Mouse (Mus musculus) midbrain, embryonic 11.5 days (tissue): ENCODE measurements around the gene Cenpm. TPM values are rescaled to one million over a fixed set of nuclear protein-coding genes. Genes with fewer than 3 reads are reported as not detected.
"Not testable (repeated sequence)": the region's sequence is repeated elsewhere in the genome, so short reads cannot be mapped to it uniquely, and the experiment has no call there.

ENCODE experiments used
- ATAC-seq: fragments of 200-750 bp; cut with Nextera tagmentation; 2 replicates; pipeline ENCODE4 v1.8.0; 2017; ENCODE audit warnings: moderate TSS enrichment, moderate library complexity; ENCODE audit not compliant: low FRiP score
- DNase-seq: peaks from one replicate; pipeline ENCODE4 v3.0.0; 2015; ENCODE audit warnings: low spot score; ENCODE audit errors: missing footprints
- H3K27ac ChIP-seq: fragments of 300-500 bp; sonication (generic); 2 replicates; pipeline ENCODE4 v1.5.1; 2014; ENCODE audit warnings: low read depth, low read length
- H3K27me3 ChIP-seq: fragments of 300-500 bp; sonication (generic); 2 replicates; pipeline ENCODE4 v1.6.1; 2014; ENCODE audit warnings: mild to moderate bottlenecking, low read length, moderate library complexity, mixed read lengths; ENCODE audit not compliant: control insufficient read depth, insufficient read depth
- H3K36me3 ChIP-seq: fragments of 300-500 bp; sonication (generic); 2 replicates; pipeline ENCODE4 v1.6.1; 2014; ENCODE audit warnings: mild to moderate bottlenecking, low read length, moderate library complexity, mixed read lengths; ENCODE audit not compliant: control insufficient read depth, insufficient read depth
- H3K4me1 ChIP-seq: fragments of 300-500 bp; sonication (generic); 2 replicates; pipeline ENCODE4 v1.6.1; 2014; ENCODE audit warnings: low read length; ENCODE audit not compliant: control insufficient read depth, insufficient read depth
- H3K4me2 ChIP-seq: fragments of 300-500 bp; sonication (generic); 2 replicates; pipeline ENCODE4 v1.6.1; 2014; ENCODE audit warnings: mild to moderate bottlenecking, moderate library complexity
- H3K4me3 ChIP-seq: fragments of 300-500 bp; sonication (generic); 2 replicates; pipeline ENCODE4 v1.5.1; 2014; ENCODE audit warnings: low read depth, low read length
- H3K9ac ChIP-seq: fragments of 300-500 bp; sonication (generic); 2 replicates; pipeline ENCODE4 v1.6.1; 2014; ENCODE audit warnings: low read length
- H3K9me3 ChIP-seq: fragments of 300-500 bp; sonication (generic); 2 replicates; pipeline ENCODE4 v1.6.1; 2016; ENCODE audit warnings: low read length; ENCODE audit not compliant: control insufficient read depth
- WGBS: fragments of 180-500 bp; shearing (Covaris S2); extraction: QIAGEN DNeasy Blood & Tissue Kit; methylation state at CpG from one replicate; pipeline ENCODE4 v1.1.7; 2014; 5-methylcytosine and 5-hydroxymethylcytosine counted together
- polyA plus RNA-seq: library from polyadenylated mRNA; unstranded; fragments of >200 nt; fragmentation: Nextera tagmentation; extraction: Ambion mirVana; gene quantifications from 2 replicates; pipeline ENCODE4 v1.2.1, GENCODE M21; 2014

The Cenpm gene
- polyA plus RNA-seq, 1 experiment from 2014 or later: 89.1 TPM

GRCm38 (mm10) chr15:82255248-82255647, 10.7 kb upstream of the Cenpm start:
- Histone ChIP-seq H3K27me3 (no peaks in the 10 kb centered on the region), H3K4me1 (peaks cover 9% of the 10 kb centered on the region), H3K36me3 (no peaks in the 10 kb centered on the region), H3K9me3 (no peaks in the 10 kb centered on the region), H3K27ac (no peak overlapping the region), H3K4me2 (no peak overlapping the region; the same call in 1 of the 2 replicates), H3K9ac (no peak overlapping the region), H3K4me3 (no peak overlapping the region)
- DNase-seq (no peak), ATAC-seq (no peak)
- WGBS: 43% methylated on average over 4 of the region's 4 CpGs

- Histone ChIP-seq H3K27me3 (no peaks in the 10 kb centered on the region), H3K27ac (no peak within 1 kb of the TSS), H3K4me3 (no peak within 1 kb of the TSS), H3K4me1 (peaks cover 9% of the 10 kb centered on the region), H3K9me3 (no peaks in the 10 kb centered on the region), H3K36me3 (no peaks in the 10 kb centered on the region), H3K4me2 (no peak within 1 kb of the TSS), H3K9ac (no peak within 1 kb of the TSS)
- ATAC-seq (no peak), DNase-seq (no peak)
- 89% methylated on average over 6 of the region's 6 CpGs for WGBS
Observed at GRCm38 (mm10) chr15:82252097-82252496, 7.5 kb upstream of the Cenpm start, which contains the start of gene 1500009C09Rik. 1500009C09Rik (plus strand) TSS chr15:82252397.

GRCm38 (mm10) chr15:82251579-82251978, 7.0 kb upstream of the Cenpm start:
- Histone ChIP-seq H3K4me2 (no peak overlapping the region), H3K4me3 (no peak overlapping the region), H3K27ac (no peak overlapping the region), H3K27me3 (no peaks in the 10 kb centered on the region), H3K4me1 (peaks cover 9% of the 10 kb centered on the region), H3K36me3 (no peaks in the 10 kb centered on the region), H3K9ac (no peak overlapping the region), H3K9me3 (no peaks in the 10 kb centered on the region)
- no peak for ATAC-seq
- no peak for DNase-seq
- 95% methylated on average over 3 of the region's 3 CpGs for WGBS

- 92% methylated on average over 3 of the region's 3 CpGs for WGBS
- H3K27ac ChIP-seq: no peak overlapping the region
- no peaks in the 10 kb centered on the region for H3K36me3 ChIP-seq
- no peak overlapping the region for H3K4me2 ChIP-seq
- H3K9me3 ChIP-seq: no peaks in the 10 kb centered on the region
- H3K27me3 ChIP-seq: no peaks in the 10 kb centered on the region
- H3K4me3 ChIP-seq: no peak overlapping the region
- ATAC-seq: no peak
- peaks cover 5% of the 10 kb centered on the region; the same call in 1 of the 2 replicates for H3K4me1 ChIP-seq
- no peak overlapping the region for H3K9ac ChIP-seq
- DNase-seq: no peak
Observed at GRCm38 (mm10) chr15:82247131-82247776, 2.7 kb upstream of the Cenpm start.

GRCm38 (mm10) chr15:82244805-82245161, 235 bp upstream of the Cenpm start:
- H3K36me3 ChIP-seq, DNase-seq, H3K9me3 ChIP-seq, H3K4me1 ChIP-seq, ATAC-seq, H3K27me3 ChIP-seq: not testable (repeated sequence)
- peak overlapping the region; percentile 49 for H3K4me2 ChIP-seq
- peak overlapping the region; percentile 72 for H3K9ac ChIP-seq
- H3K27ac ChIP-seq: peak overlapping the region; percentile 86
- WGBS: 24% methylated on average over 9 of the region's 9 CpGs
- peak overlapping the region; percentile 69 for H3K4me3 ChIP-seq

- no peaks in the 10 kb centered on the region for H3K27me3 ChIP-seq
- 13% methylated on average over 12 of the region's 12 CpGs for WGBS
- peak overlapping the region; percentile 69 for H3K4me3 ChIP-seq
- H3K27ac ChIP-seq: no peak overlapping the region
- DNase-seq: no peak
- H3K9me3 ChIP-seq: no peaks in the 10 kb centered on the region
- peak overlapping the region; percentile 72 for H3K9ac ChIP-seq
- ATAC-seq: no peak; the same call in 1 of the 2 replicates
- H3K4me1 ChIP-seq: peaks cover 5% of the 10 kb centered on the region; the same call in 1 of the 2 replicates
- peak overlapping the region; percentile 49 for H3K4me2 ChIP-seq
- H3K36me3 ChIP-seq: no peaks in the 10 kb centered on the region
Observed at GRCm38 (mm10) chr15:82243742-82244114, 820 bp downstream of the Cenpm start.

GRCm38 (mm10) chr15:82243311-82243710, 1.2 kb downstream of the Cenpm start:
- Histone ChIP-seq H3K27ac (no peak overlapping the region), H3K4me1 (peaks cover 5% of the 10 kb centered on the region; the same call in 1 of the 2 replicates), H3K4me2 (peak overlapping the region; percentile 49), H3K36me3 (peaks cover under 1% of the 10 kb centered on the region; the same call in 1 of the 2 replicates), H3K27me3 (no peaks in the 10 kb centered on the region), H3K4me3 (peak overlapping the region; percentile 69), H3K9ac (peak overlapping the region; percentile 72), H3K9me3 (no peaks in the 10 kb centered on the region)
- WGBS: 89% methylated on average over 3 of the region's 3 CpGs
- no peak for ATAC-seq
- DNase-seq: no peak

GRCm38 (mm10) chr15:82236565-82236964, 8.0 kb downstream of the Cenpm start:
- H3K9ac ChIP-seq: no peak overlapping the region
- ATAC-seq (peak; percentile 72), DNase-seq (peak; percentile 98)
- no peaks in the 10 kb centered on the region for H3K4me1 ChIP-seq
- H3K4me2 ChIP-seq: no peak overlapping the region
- peaks cover 4% of the 10 kb centered on the region for H3K36me3 ChIP-seq
- no peaks in the 10 kb centered on the region for H3K9me3 ChIP-seq
- H3K4me3 ChIP-seq: no peak overlapping the region
- H3K27ac ChIP-seq: no peak overlapping the region
- no peaks in the 10 kb centered on the region for H3K27me3 ChIP-seq
- WGBS: 19% methylated on average over 5 of the region's 5 CpGs

- H3K9ac ChIP-seq: no peak overlapping the region
Observed at GRCm38 (mm10) chr15:82235661-82236060, 8.9 kb downstream of the Cenpm start.

More at GRCm38 (mm10) chr15:82235661-82236060, 8.9 kb downstream of the Cenpm start:
- Histone ChIP-seq H3K4me1 (no peaks in the 10 kb centered on the region), H3K27ac (no peak overlapping the region), H3K36me3 (peaks cover 4% of the 10 kb centered on the region), H3K27me3 (no peaks in the 10 kb centered on the region), H3K9me3 (no peaks in the 10 kb centered on the region), H3K4me3 (no peak overlapping the region), H3K4me2 (no peak overlapping the region)
- DNase-seq (no peak), ATAC-seq (no peak)
- WGBS: 71% methylated on average over 10 of the region's 10 CpGs
